Mouse (Mus musculus): ENCODE measurements around the gene 1700018B08Rik. TPM values are rescaled to one million over a fixed set of nuclear protein-coding genes. Genes with fewer than 3 reads are reported as not detected.
A peak's percentile ranks its signal among the peaks of the same experiment; 100 is the strongest.

Gene 1700018B08Rik
- total RNA-seq (2021) = not detected
- long read RNA-seq, experiment 1 = 0 reads
- long read RNA-seq, experiment 2, partial matches to known transcripts = 0 of 13 reads
- long read RNA-seq, experiment 2, other reads (novel, unspliced or antisense) = 13 of 13 reads

DNA sequence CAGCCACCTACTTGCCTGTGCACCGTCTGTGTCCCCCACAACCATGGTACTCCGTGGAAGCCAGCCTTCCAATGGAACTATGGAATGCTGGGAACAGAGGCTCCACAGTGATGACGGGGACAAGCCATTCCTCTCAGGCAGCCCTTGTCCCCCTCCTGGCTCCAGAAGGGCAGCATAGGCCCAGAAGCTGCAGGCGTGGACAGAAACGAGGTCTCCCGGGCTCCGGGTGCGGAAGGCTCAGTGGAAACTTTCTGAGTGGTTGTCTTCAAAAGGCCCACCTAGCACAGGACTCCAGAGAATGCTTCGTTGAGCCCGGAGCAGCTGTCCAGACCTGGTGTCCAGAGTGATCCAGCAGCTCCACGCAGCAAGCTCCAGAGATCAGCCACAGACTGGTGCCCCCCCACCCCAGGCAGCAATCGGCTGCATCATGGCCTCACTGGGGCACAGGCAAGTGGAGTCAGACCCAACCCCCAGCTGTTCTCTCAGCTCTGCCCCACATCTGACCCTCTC lies at the start of gene 1700018B08Rik:
1700018B08Rik (minus strand) TSS at position 45 of the 510 bp plus-strand sequence.
- no peak for DNase-seq (ENCODE audit: low spot score in 2 of 2)

- DNase-seq (ENCODE audit: low spot score in 2 of 2) = no peak
Observed at GRCm38 (mm10) chr8:121593293-121593692, 49.2 kb upstream of the 1700018B08Rik start.

DNA sequence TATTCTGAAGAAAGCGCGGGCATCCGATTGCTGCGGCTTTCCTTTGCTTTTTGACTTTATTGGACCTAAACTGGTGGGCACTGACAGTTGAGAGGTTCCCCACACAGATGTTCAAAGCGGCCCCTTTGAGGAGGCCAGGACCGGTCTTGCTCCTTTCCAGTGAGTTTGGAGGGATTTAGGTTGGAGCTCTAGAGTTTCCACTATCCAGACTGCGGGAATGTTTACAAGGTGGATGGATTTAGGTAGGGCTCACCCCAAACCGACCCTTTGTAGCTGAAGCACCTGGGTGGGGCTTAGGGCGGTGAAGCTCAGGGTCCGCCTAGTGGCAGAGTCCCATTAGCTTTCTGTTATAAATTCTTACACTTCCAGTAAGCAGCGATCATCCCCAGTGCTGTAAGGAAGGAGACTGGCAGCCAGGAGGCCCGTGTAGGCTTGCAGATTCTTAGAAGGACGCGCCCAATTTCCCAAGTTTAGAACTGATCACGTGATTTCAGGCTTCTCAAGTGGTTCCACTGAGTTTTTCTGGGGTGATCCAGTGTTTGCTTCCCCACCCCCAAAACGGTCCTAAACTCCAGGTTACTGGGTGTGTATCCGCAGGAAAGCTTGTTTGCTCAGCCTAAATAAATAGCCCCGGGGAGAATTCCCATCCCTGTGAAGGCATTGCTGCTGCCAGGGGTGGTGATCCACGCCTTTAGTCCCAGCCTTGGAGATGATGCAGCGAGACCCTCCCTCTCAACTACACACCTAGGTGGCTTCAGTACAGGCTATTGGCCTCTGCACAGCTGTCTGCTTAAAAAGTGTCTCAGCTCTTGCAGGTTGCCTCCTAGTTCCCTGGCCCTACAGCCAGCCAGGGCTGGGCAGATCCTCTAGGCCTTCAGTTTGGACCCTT lies 47.3 kb upstream of the 1700018B08Rik start:
- no peak for DNase-seq (ENCODE audit: low spot score in 2 of 2)

DNA sequence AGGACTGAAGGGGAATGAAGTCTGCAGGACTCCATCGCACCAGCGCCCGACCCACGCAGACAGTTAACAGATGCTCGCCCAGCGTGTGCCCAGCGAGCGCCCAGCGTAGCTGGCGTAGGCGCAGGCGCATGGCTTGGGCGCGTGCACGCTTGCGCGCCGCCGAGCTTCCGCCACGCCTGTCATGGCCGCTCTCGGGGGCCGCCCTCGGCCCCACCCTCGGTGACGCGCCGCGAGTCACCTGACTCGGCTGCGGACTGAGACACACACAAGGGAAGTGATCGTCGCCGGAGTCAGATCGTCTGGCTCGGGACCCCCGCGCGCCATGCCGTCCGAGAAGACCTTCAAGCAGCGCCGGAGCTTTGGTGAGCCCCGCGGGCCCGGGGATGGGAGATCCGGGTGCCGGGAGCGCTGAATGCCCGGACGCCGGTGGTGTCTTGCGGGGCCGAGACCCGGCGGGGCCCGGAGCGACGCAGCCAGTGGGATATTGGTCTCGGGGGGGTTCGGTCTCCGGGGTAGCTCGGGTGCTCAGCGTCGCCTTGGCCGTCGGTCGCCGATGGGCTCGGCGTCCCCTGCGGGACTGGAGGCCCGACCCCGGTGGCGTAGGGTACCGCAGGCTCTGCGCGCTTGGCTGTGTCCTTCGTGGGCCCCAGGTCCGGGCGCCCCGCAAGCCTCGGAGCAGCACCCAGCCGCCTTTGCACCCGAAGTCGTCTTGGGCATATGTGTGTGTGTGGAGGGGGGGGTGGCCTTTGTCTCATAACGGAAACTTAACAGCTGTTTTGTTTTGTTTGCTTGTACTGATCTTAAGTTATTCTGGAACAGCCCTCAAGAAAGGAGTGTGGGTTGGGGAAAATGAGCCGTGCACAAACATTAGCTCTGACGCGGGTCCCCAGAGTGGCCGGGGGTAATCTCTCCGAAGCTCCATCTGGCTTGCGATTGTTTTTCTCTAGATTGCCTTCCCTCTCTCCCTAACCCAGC lies 46.4 kb upstream of the 1700018B08Rik start, which contains the start of gene Map1lc3b:
Map1lc3b (plus strand) TSS at position 159 of the 975 bp plus-strand sequence.
- DNase-seq (ENCODE audit: low spot score in 2 of 2) = peak; percentile 94 to 96

- no peak for DNase-seq (ENCODE audit: low spot score in 2 of 2)
Observed at GRCm38 (mm10) chr8:121589205-121589726, 45.1 kb upstream of the 1700018B08Rik start.

DNA sequence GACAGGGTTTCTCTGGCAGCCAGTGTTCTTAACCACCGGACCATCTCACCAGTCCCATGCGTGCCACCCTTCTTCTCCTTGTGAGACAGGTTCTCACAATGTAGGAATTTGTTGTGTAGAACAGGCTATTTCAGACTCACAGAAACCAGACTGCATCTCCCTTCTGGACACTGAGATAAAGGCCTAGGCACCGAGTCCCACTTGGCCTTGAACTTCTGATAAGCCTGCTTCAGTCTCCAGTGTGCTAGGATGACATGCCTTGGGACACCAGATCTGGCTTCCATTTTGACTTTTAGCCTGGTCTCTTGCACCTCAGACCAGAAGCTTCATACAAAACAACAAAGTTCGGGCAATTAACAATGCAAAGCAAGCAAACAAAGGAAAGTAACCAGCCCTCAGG lies 44.6 kb upstream of the 1700018B08Rik start:
- DNase-seq (ENCODE audit: low spot score in 2 of 2) = no peak

DNA sequence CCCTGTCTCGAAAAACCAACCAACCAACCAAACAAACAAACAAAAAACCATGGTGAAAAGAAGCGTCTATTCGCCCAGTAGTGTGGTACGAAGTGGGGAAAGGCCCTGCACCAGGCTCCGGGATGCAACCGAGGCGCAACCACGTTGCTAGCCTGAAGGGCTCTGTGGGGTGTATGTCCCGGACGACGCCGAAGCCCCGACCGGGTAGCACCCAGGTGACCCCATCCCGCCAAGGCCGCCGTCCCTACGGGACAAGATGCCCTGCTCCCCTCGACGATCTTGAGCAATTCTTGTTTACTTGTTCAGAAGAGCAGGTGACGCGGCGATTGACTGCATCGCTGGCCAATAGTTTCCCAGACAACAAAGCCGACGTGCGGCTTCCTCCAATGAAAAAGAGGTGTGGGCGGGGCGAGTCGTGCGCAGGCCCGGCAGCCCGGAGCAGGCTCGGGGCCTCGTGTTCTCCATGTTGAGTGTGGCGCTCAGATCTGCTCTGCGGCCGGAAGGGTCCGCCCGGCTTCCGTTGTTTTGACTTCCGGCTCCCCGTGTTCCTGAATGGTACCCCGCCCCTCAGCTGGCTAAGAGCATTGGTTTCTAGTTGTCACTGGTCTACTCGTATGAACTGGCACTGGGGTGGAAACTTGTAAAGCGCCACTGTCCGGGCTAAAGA lies 41.2 kb upstream of the 1700018B08Rik start:
- DNase-seq (ENCODE audit: low spot score in 2 of 2) = peak; percentile 99

DNA sequence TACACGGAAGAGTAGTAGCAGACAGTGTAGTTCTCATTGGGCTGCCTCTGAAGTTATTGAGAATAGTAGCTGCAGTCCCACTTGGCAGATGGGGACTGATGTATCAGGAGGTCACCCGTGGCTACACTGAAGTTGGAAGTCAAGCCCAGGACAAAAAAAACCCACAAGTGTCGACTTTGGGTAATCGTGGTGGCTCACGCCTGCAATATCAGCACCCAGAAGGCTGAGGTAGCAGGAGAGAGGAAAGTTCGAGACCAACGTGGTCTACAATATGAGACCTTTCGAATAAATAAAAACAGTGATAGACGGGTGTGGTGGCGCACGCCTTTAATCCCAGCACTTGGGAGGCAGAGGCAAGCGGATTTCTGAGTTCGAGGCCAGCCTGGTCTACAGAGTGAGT lies 40.6 kb upstream of the 1700018B08Rik start:
- no peak for DNase-seq (ENCODE audit: low spot score in 2 of 2)

- no peak for DNase-seq (ENCODE audit: low spot score in 2 of 2)
Observed at GRCm38 (mm10) chr8:121583653-121584052, 39.5 kb upstream of the 1700018B08Rik start.

DNA sequence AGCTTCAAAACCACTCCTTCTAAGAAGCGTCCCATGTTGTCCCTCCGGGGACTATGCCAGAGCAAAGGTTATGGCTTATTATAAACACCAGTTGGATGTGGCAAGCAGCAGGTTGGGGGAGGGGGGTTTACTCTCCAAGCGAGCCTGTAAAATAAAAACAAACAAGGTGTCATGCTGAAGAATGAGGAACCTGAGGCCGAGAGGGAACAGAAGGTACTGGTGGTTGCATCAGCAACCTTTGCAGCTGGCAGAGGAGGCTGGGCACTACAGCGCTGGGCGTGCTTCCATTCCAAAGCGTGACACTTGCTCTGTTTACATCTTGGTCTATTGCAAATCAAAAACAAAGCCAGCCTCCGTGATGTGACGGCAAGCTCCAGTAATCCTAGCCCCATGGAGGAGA lies 36.3 kb upstream of the 1700018B08Rik start:
- DNase-seq (ENCODE audit: low spot score in 2 of 2) = no peak

DNA sequence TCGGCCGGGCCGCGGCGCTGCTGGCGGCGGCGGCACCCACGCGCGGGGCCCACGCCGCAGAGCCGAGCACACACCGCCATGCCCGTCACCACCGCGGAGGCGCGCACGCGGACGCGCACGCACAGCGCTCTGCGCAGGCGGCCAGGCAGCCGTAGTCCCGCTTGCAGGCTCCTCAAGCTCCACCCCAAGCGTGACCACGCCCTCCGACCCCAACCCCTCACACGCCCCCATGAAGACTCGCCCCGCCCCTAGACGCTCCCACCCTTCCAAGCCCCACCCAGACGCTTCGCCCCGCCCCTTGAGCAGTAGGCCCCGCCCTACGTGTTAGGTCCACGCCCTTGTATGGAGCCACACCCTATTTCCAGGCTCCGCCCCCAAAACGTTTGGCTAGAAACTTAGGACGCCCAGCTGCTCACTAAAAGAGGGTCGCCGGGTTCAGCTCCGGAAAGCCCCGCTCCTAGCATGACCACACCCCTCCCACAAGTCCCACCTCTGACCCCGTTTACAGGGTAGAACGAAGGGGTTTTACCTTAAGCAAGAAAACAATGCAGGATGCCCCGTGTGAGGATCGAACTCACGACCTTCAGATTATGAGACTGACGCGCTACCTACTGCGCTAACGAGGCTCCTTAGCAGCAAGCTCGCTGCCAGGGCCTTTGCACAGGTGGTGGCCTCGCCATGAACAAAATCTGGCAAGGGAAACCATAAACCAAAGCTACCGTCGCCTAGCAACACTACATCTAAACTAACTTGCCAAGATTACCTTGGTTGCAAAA lies 34.7 kb upstream of the 1700018B08Rik start, which contains the start of gene Fbxo31:
Fbxo31 (minus strand) TSS at position 131 of the 776 bp plus-strand sequence.
- DNase-seq (ENCODE audit: low spot score in 2 of 2) = peak; percentile 93

DNA sequence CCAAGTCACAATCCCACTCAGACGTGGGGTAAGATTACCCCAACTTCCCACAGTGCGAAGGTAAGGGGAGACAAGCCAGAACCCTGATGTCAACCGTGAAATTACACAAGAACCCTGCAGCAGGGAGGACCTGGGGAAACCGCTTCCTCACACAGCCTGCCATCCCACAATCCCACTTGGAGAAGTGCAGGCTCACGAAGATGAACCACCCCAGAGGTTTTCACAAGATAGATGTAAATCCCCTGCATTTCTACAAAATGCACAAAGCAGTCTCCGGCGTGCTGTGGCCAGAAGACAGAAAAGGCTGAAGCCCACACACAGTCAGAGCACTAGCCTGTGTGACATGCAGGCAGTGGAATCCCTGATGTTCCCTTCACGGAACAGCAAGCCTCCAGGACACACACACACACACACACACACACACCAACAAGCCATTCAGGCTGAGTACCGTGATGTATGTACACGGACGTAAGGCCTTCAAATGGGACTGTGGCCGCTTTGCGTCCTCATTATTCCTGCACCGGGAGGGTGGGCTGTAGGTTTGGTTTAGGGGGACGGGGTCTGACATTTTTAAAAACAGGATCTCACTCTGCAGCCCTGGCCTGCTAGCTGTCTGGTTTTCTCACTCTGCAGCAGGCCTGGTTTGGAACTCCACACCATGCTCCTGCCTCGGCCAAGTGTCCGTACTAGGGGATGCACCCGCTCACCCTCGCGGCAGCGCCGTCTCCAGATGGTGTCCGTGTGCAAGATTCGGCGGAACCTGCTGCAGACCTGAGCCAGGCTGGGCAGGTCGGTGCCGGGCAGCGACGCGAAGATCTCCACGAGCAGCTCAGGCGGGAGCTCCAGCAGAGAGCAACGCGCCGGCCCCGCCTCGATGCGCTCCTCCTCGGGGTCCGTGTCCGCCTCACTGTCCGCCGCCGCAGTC lies 33.9 kb upstream of the 1700018B08Rik start:
- no peak for DNase-seq (ENCODE audit: low spot score in 2 of 2)

GRCm38 (mm10) chr8:121575661-121576060 lies 31.5 kb upstream of the 1700018B08Rik start:
- no peak for DNase-seq (ENCODE audit: low spot score in 2 of 2)

- DNase-seq (ENCODE audit: low spot score in 2 of 2) = no peak
Observed at GRCm38 (mm10) chr8:121573275-121573674, 29.2 kb upstream of the 1700018B08Rik start.

GRCm38 (mm10) chr8:121572121-121572520 lies 28.0 kb upstream of the 1700018B08Rik start:
- no peak for DNase-seq (ENCODE audit: low spot score in 2 of 2)

DNA sequence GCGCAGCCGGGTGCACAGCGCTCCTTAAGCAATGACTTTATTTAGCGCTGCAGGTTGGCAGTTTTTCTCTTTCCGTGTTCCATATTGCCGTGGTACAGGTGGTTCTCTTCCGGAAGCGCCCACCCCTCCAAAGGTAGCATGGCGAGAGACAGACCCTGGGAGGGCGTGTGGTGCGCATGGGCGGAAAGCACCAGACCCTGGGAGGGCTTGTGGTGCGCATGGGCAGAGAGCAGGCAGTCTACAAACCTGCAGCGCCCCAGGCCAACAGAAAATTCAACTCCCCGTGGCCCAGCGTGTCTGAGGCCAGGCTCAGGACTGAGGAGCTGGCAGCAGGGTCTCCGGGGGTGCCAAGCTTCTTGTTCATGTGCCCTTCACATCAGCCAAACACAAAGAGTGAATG lies 26.7 kb upstream of the 1700018B08Rik start:
- no peak for DNase-seq (ENCODE audit: low spot score in 2 of 2)

DNA sequence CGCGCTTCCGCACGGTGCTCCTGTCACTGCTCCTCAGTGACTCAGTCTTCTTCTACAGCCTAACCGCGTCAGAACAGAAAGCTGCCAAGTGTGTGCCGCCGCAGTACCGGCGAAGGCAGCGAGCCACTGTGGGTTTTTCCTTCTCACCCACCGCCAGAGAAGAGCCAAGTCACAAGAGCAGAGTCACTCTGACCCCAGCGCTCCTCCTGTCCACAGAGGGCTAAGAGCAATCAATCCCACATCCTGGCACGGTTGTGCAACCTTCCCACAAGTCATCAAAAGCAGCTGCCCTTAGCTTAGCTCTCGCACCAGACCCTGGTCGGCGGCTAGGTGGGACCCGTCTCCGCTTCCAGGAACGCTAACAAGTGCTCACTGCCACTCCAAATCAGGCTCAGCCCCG lies 26.2 kb upstream of the 1700018B08Rik start:
- no peak for DNase-seq (ENCODE audit: low spot score in 2 of 2)

DNA sequence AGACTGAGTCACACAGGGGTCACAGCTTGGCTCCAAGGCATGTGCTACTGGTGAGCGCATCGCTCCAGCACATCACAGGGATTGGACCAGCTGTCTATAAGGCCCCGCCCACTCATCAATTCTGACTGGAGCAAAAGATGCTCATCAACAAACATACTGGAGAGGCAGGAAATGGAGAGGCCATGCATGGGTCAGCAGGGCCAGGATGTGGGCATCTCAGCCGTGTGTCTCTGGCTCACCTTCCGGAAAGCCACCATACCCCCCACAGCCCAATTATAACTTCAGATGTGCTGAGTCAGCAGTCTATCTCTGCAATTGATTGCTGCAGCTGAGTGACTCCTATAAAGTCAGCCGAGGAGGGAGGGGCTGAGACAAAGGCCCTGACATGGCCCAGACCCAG lies 24.2 kb upstream of the 1700018B08Rik start:
- no peak for DNase-seq (ENCODE audit: low spot score in 2 of 2)
